In genomic region chr14:105779349-105779748, GRCm38 (mm10) we compare ENCODE assay signal across 9 mouse cellular contexts.
DNase-seq lines count a peak whose midpoint lies in the region; ATAC-seq and TF ChIP-seq lines count a peak whose summit lies in the region.
"Had no signal": no experiment of that assay in that cellular context is flagged by ENCODE, and none has a peak within 500 bp of the region (broad histone marks: within the 10 kb centered on the region; RNA-seq: fewer than 3 reads in every experiment).

No protein-coding gene starts in this region.

- H3K4me3 ChIP-seq in forebrain, embryonic 14.5 days (ENCODE audit: low read depth, low read length): no peak overlapping the region
- H3K4me3 ChIP-seq in forebrain, embryonic 13.5 days: no peak overlapping the region
- H3K4me3 ChIP-seq in lung, postnatal 0 days (ENCODE audit: low read depth, low read length): no peak overlapping the region
- H3K4me3 ChIP-seq: limb, embryonic 13.5 days had no signal

- H3K9me3 ChIP-seq in forebrain, embryonic 14.5 days (replicated peaks; ENCODE audit: control insufficient read depth, low read length): no peaks in the 10 kb centered on the region
- H3K9me3 ChIP-seq in forebrain, embryonic 13.5 days (replicated peaks): no peaks in the 10 kb centered on the region
- no peaks in the 10 kb centered on the region for H3K9me3 ChIP-seq in lung, postnatal 0 days (ENCODE audit: low read length)
- H3K9me3 ChIP-seq: limb, embryonic 13.5 days had no signal

- H3K9ac ChIP-seq in forebrain, embryonic 14.5 days (ENCODE audit: low read length): no peak overlapping the region
- no peak overlapping the region for H3K9ac ChIP-seq in forebrain, embryonic 13.5 days
- no peak overlapping the region for H3K9ac ChIP-seq in lung, postnatal 0 days (replicated peaks; ENCODE audit: low read depth)
- H3K9ac ChIP-seq: limb, embryonic 13.5 days had no signal

- WGBS in forebrain, embryonic 14.5 days: 58% methylated on average over 4 of the region's 4 CpGs
- WGBS in forebrain, embryonic 13.5 days: 71% methylated on average over 4 of the region's 4 CpGs
- 8% methylated on average over 4 of the region's 4 CpGs for WGBS in lung, postnatal 0 days

- no peaks in the 10 kb centered on the region for H3K27me3 ChIP-seq in forebrain, embryonic 14.5 days (replicated peaks; ENCODE audit: control insufficient read depth, insufficient read depth, low read length)
- H3K27me3 ChIP-seq in forebrain, embryonic 13.5 days: no peaks in the 10 kb centered on the region
- no peaks in the 10 kb centered on the region for H3K27me3 ChIP-seq in lung, postnatal 0 days (replicated peaks; ENCODE audit: insufficient read depth, low read length)
- H3K27me3 ChIP-seq: limb, embryonic 13.5 days had no signal

- no peak for TF ChIP-seq CTCF in lung, postnatal 0 days (IDR thresholded peaks at IDR 0.05)

- no peak overlapping the region for H3K27ac ChIP-seq in forebrain, embryonic 14.5 days (ENCODE audit: low read depth, low read length)
- H3K27ac ChIP-seq in forebrain, embryonic 13.5 days: no peak overlapping the region
- no peak overlapping the region; the same call in 1 of the 2 replicates for H3K27ac ChIP-seq in lung, postnatal 0 days (ENCODE audit: low read length)
- H3K27ac ChIP-seq: limb, embryonic 13.5 days had no signal

- H3K36me3 ChIP-seq in forebrain, embryonic 14.5 days (ENCODE audit: control insufficient read depth, insufficient read depth, low read length): no peaks in the 10 kb centered on the region
- no peaks in the 10 kb centered on the region for H3K36me3 ChIP-seq in forebrain, embryonic 13.5 days (ENCODE audit: poor library complexity, severe bottlenecking)
- H3K36me3 ChIP-seq in lung, postnatal 0 days (ENCODE audit: insufficient read depth, low read length): no peaks in the 10 kb centered on the region
- H3K36me3 ChIP-seq: limb, embryonic 13.5 days had no signal

- no peaks in the 10 kb centered on the region for H3K4me1 ChIP-seq in forebrain, embryonic 14.5 days (ENCODE audit: control insufficient read depth, insufficient read depth, low read length)
- H3K4me1 ChIP-seq in forebrain, embryonic 13.5 days: no peaks in the 10 kb centered on the region
- H3K4me1 ChIP-seq in lung, postnatal 0 days (ENCODE audit: insufficient read depth, low read depth, low read length): no peaks in the 10 kb centered on the region
- H3K4me1 ChIP-seq: limb, embryonic 13.5 days had no signal

- peak; percentile 19 for DNase-seq in forebrain, embryonic 14.5 days (ENCODE audit: low spot score)
- DNase-seq in NIH3T3 (ENCODE audit: low read depth): peak; percentile 70
- peak; percentile 69 for DNase-seq in kidney, postnatal 14 days
- DNase-seq in lung, postnatal 0 days (ENCODE audit: low spot score): peak; percentile 92
- DNase-seq in testis, postnatal 14 days (ENCODE audit: low spot score): no peak

- TF ChIP-seq EP300 in lung, postnatal 0 days (IDR thresholded peaks at IDR 0.05): peak; percentile 81

- no peak for ATAC-seq in forebrain, embryonic 14.5 days
- ATAC-seq in forebrain, embryonic 13.5 days: no peak
- ATAC-seq in frontal cortex, adult (ENCODE audit: low TSS enrichment): peak; percentile 91
- ATAC-seq in lung, postnatal 0 days: peak; percentile 92
- ATAC-seq in erythroid progenitor cell, adult 5-6 weeks (replicated peaks; ENCODE audit: low FRiP score, poor library complexity, severe bottlenecking): no peak

- no peak overlapping the region for H3K4me2 ChIP-seq in forebrain, embryonic 14.5 days (ENCODE audit: low read length)
- no peak overlapping the region for H3K4me2 ChIP-seq in forebrain, embryonic 13.5 days
- H3K4me2 ChIP-seq in lung, postnatal 0 days (replicated peaks; ENCODE audit: low read depth, low read length): no peak overlapping the region
- H3K4me2 ChIP-seq: limb, embryonic 13.5 days had no signal

Comparison
In these comparisons a context has a peak if more than half of its experiments do, and no peak if none do; other contexts are left out.
1. ATAC-seq: peak in frontal cortex, adult (single experiment) and lung, postnatal 0 days (single experiment); none in forebrain, embryonic 14.5 days (single experiment), forebrain, embryonic 13.5 days (single experiment) and erythroid progenitor cell, adult 5-6 weeks (single experiment).